Mouse (Mus musculus) lung, postnatal 4 days (tissue): ENCODE data around the gene Chrd.
A peak's percentile ranks its signal among the peaks of the same experiment; 100 is the strongest.

Experiments
- DNase-seq, 2 experiments: peaks; one replicate each; pipeline ENCODE4 v3.0.0; 2021

Chrd gene

GRCm38 (mm10) chr16:20712190-20712589 lies 20.7 kb upstream of the Chrd start:
- DNase-seq, result no peak

GRCm38 (mm10) chr16:20712889-20713288 lies 20.0 kb upstream of the Chrd start:
- DNase-seq, result no peak

DNA sequence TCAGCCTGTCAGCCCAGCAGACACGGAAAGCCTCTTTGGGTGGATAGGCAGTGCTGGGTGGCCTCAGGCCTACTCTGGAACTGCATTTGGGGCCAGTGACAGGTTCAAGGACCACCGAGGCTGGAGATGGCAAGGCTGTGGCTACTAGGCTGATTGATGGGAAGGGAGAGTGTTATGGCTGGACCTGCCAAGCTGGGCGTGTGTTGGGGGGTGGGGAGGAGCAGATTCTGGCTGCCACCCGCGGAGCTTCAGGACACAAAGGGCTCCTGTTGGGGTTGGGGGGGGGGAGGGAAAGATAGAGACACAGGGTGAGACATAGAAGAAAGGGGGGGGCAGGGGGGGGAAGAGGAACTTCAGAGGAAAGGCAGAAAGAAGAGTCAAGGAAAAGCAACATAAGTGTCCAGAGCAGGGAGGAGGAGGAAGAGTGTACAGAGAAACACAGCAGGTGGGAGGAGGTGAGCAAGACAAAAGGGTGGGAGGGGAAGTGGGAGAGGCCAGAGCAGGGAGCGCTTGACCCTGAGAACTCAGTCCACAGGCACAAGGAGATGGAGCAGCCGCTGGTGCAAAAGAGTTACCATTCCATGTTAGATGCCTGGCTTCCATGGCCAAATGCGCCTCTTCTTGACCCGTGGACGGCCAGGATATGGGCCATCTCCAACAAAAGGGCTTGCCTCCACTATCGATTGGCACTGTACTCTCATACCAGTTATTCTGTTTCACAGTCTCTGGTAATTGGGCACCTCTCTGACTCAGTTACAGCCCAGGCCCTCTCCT lies 18.4 kb upstream of the Chrd start:
- no peak for DNase-seq

DNA sequence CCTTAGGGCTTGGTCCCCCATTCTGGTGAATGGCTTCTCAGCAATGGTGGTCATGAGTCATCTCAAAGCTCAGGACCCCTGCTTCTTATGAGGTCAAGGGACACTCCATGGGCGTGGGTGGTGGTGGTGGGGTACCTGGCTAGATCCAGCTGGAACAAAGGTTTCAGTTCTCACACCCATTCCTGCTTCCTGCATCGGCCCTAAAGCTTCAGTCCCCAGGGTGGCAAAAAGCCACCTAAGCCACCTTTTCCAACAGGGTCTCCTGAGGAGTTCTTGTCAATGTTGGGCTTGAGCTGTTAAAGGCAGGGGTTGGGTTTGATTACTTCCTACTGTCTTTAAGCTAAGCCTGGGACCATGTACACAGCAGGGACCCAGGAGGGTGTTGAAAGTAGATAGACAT lies 17.8 kb upstream of the Chrd start:
- DNase-seq, result no peak

- no peak for DNase-seq
These were observed 17.4 kb upstream of the Chrd start for GRCm38 (mm10) chr16:20715566-20715965.

DNA sequence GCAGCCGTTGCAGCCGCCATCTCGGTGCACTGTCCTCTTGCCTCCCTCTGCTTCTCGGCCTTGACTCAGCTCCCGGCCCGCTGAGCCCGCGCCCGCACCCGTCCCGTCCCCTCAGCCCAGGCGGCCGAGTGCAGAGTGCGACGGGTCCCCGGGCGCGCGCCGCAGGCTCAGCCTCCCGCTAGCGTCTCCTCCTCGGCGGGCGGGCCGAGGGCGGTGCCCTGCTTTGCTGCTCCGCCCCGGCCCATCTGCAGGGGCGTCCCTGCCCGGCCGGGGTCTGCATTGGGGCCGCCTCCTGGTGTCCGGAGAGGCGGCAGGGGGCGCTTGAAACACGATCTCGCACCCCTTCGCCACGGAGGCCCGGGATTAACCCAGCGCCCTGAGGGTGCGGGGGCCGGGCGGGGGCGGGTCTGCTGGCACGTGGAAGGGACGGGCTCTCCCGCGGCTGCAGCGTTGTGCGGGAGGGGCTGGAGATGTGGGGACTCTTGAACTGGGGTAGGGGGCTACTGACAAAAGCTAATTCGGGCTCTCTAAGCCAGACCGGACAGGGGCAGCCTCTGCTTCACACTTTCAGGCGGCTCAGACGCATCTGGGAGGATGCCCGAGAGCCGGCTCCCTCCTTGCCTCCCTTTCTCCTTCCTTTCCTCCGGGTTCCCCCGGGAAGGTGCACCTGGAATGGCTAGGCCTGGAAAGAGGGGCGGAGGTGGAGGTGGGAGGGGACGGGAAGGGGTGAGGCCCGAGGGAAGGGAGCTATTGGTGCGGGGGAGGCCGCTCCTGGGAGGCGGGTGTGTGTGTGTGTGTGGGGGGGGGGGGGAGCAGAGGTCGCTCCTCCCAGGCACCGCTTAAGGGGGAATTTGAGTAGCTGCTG lies 16.7 kb upstream of the Chrd start:
- peak; percentile 79 to 86 for DNase-seq

DNA sequence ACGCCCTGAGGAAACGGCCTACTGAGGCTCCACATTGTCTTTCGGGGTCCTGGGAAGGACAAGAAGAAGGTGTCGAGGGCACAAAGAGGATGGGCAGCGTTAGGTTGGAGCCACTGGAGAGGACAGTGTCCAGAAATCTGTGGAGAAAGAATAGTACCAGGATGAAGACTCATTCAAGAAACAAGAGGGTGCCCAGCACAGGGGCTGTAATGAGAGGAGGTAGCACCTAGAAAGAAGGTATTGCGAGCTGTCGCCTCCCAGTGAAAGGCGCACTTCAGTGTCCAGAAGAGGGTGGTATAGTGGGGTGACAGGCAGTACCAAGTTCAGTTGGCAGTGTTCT lies 16.1 kb upstream of the Chrd start:
- no peak for DNase-seq

DNA sequence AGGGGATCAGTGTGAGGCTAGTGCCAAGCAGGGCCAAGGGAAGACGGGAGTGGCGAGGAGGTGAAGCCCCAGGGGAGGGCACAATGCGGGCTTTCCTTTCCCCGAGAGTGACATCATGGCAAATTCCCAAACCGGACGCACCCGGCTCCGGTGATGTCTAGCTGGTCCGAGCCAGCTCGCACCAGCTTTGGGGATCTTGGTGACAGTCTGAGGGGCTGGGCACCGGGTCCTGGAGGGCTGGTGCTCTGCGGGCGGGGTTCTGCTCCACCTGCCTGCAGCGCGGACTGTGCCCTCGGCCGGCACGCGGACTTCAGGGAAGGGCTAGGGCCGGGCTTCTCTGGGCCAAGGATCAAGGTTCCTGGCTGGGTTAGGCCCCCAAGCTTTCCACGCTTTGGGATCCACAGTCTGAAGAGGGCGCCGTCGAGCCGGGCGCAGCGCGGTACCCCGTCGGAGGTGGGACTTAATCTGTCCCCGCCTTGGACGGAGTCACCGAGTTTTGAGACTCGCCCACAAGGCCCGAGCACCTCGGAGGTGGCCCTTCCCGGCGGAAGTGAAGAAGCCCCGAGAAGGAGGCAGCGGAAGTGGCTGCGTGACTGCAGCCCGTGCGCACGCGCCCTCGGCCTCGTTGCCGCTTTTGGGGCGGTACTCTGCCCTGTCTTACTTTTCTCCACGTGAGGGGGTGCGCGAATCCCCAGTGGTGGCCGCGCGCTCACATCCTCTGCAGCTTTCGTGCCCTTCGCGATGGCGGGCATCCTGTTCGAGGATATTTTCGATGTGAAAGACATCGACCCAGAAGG lies 15.5 kb upstream of the Chrd start, which contains the start of the genes Polr2h and Clcn2:
Gene Polr2h, plus strand, starts transcription at position 485 of the 797 bp plus-strand sequence.
Gene Clcn2, minus strand, starts transcription at position 566 of the 797 bp plus-strand sequence.
- peak; percentile 98 to 99 for DNase-seq

DNA sequence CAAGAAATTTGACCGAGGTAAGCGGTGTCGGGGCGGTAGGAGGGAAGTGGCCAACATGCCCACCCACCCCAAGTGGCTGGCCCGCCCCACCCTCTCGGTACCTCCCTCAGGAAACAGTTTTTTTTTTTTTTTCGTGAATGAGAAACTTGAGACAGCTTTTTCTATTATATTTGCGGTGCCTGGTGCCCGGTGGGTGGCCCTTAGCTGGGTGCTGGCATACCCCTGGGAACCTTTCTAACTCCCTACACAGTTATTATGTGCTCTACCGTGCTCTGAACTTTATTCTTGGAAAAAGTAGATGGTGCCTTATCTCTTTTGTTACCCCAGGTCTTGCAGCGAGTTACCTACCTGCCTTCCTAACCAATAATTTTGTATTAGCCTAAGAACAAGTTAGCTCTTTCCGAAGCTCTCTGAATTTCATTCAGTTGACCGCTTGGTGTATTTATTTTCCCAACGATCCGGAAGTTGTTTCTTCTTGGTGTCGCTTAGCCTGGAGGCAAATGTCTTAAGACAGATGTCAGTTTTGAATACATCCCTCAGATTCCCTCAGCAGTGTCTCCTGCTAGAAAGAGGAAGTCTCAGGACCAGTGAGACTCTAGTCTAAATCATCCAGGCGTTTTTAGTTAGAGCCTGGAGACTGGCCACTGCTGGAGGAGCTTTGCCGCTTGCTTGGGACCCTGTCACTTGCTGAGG lies 14.8 kb upstream of the Chrd start:
- DNase-seq, result no peak

DNA sequence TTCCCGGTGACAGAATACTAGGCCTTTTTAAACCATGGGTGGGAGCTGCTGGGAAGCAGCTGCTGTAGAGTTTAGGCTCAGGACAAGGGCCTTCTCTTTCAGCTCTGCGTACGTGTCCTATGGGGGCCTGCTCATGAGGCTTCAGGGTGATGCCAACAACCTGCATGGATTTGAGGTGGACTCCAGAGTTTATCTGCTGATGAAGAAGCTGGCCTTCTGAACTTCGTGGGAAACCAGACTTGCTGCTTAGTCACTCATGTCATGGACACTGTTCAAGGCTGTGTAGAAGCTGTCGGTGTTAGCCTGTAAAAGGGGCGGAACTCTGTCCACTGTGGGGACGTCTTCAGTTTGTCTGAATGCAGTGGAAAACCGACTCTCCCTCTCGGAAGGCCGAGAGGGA lies 11.1 kb upstream of the Chrd start:
- no peak for DNase-seq

DNA sequence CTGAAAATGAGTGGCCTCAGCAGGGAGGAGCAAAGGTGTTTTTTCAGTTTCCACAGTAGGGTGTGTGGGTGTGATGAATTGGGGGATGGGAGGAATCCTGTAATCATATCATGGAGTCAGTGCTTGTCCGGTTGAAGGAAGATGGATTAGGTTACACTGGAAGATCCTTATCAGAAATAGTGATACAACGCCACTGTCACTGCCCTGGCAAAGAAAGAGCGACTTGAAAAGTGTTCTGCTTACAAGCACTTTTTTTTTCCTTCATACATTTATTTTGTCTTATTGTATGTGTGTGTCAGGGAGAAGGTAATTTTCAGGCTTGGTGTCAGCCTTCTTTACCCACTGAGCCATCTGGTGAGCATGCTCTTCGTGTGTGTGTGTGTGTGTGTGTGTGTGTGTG lies 10.2 kb upstream of the Chrd start:
- DNase-seq, result no peak

DNA sequence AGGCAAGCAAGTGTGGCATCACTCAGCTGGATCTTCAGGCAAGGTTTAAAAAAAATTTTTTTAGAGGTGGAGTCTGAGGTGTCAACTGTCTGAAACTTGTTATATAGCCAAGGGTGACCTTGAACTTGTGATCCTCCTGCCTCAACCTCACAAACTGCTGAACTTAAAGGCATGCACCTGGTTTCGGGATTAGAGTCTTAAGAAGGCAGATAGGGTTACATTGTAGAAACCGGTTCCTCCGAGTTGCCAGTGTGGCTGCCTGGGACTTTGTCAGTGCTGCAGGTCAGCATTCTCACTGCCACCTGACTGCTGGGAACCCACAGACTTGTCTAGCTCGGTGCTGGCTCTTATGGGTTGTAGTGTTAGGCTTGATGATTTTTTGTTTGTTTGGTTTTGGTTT lies 9.7 kb upstream of the Chrd start:
- no peak for DNase-seq

DNA sequence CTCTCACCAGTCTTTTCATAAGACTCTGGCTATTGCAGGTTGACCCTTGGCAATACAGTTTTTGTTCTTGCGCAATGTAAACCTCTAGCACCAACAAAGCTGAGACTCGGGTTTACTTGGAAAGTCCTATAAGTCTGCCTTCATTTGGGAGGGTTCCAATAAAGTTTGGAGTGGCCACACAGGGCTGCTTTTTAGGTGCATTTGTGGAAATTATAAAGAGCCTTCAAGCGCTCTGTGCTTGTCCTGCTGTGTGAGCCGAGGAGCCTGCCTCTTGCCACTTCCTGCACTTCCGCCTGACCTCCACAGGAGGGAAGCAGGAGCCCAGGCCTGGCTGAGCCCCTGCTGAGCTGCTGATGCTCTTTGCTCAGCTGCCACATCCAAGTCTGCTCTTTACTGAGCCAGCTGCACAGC lies 8.6 kb upstream of the Chrd start:
- DNase-seq, result peak; percentile 76 to 77

DNA sequence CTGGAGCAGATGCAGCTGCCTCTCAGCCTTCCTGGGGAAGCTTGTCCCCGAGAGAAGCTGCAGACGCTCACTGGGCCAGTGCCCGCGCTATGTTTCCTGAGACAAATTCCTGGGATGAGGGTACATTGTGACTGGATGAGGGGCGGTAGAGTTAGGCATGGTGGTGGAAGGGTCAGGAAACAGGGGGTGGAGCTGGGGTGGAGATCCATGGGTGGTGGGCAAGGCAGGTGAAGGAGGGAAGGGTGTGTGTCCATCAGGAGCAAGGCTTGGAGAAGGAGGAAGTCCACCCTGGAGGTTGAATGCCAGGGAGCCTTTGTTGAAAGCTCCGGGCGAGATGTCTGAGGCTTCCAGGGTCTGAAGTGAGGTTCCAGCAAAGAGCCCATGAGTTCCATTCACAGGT lies 7.6 kb upstream of the Chrd start:
- DNase-seq, result no peak

GRCm38 (mm10) chr16:20725750-20726149 lies 7.2 kb upstream of the Chrd start:
- DNase-seq, result no peak

DNA sequence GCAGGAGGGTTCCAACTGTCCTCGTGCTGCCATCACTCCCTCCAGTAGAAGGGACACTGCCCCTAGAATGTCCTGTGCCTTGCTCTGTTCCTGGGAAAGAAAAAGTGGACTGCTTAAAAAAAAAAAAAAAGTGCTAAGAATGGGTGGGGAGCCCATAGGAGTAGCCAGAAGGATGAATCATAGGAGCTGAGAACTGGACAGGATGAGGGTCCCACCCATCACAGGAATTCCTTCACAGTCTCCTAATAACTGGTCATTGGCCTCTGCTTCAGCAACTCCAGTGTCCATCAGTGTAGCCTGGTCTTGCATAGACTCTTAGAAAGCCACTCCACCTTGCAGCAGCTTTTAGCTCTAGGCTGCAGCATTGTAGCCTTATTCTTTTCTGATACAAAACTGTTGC lies 6.5 kb upstream of the Chrd start:
- no peak for DNase-seq

DNA sequence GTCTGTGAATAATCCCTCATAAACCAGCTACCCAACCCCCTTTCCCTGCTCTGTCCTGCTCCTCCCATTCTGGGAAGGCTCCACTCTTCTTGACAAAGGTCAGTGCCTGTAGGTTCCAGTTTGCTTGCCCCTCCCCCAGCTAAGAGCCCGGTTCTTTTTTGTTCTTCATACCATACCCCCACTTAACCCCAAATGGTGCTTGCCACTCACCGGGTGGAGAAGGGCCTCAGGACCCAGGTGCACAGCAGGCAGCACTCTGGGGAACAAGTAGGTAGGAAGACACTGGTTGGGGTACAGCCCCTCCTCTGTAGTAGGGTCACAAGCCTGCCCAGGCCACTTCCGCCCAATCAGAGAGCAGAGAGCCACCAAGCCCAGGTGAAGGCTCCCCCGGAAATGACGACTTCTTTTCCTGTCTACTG lies 2.6 kb upstream of the Chrd start:
- no peak for DNase-seq

- no peak for DNase-seq
These were observed 1.2 kb upstream of the Chrd start for GRCm38 (mm10) chr16:20731688-20732087.

DNA sequence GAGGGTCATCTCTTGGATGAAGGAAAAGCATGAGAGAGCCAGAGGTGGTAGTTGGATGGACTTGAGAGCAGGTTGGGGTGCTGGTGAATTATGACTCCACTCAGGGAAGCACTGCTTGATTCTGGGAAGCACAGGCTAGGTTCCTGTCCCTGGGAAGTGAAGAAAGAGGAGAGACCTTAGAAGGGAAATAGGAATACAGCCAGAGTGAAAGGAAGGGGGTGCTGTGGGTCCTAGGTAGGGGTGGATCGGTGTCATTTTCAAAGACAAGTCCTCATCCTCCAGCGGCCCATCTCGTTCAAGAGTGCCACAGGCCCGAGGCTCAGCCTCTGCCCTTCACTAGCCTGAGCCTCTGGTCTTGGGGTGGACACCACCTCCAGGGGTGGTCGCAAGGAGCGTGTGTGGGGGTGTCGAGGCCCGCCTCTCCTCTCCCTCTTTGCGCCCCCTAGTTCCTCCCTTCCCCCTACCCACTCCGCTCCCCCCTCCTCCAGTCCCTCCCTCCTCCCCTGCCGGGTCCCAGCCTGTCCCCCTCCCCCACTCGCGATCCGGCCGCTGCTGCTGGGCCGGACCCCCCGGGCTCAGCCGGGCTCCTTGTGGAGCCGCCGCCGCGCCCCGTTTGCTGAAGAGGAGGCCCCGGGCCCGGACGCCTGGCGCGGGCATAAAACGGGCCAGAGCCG lies 539 bp upstream of the Chrd start:
- DNase-seq, result no peak

DNA sequence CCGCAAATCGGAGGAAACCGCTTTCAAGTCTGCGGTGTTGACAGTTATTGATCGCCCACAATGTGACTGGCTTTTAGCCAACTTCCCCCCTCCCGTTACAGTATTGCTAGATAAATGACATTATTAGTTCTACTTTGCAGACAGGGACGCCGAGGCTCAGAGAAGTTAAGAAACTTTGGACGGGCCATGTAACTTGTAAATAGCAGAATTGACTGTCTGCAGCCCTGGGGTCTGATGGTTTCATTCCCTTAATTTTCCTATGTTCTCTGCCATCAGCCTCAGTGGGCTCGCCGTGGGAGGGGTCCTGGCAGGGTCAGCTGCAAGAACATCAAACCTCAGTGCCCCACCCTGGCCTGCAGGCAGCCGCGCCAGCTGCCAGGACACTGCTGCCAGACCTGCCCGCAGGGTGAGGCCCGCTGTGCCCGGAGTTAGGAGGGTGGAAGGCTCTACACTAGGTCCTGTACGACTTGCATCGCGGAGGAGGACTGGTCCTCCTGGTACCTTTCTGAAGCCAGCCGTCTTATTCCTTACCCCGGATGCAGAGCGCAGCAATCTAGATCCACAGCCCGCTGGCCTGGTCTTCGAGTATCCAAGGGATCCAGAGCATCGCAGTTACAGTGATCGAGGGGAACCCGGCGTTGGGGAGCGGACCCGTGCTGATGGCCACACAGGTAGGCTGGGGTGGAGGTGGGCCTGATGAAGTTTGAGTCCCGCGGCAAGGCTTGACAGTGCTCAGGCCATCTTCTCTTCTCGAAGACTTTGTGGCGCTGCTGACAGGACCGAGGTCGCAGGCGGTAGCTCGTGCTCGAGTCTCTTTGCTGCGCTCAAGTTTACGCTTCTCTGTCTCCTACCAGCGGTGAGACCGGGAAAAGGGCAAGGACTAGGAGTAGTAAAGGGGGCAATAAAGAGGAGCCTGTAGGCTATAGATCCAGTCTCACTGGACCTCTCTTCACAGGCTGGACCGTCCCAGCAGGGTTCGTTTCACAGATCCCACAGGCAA lies 1.1 kb downstream of the Chrd start, which contains the start of gene Thpo:
Gene Thpo, minus strand, starts transcription at position 781 of the 1,000 bp plus-strand sequence.
- no peak for DNase-seq

GRCm38 (mm10) chr16:20735651-20736050 lies 2.7 kb downstream of the Chrd start:
- DNase-seq, result no peak
